Mouse (Mus musculus): ENCODE measurements at regions not wholly inside any gene's neighbourhood (a gene's known extent, or its start where the extent isn't known, plus 50 kb on each side); places are given as distances from the start of the nearest gene placed in this dataset.

DNA sequence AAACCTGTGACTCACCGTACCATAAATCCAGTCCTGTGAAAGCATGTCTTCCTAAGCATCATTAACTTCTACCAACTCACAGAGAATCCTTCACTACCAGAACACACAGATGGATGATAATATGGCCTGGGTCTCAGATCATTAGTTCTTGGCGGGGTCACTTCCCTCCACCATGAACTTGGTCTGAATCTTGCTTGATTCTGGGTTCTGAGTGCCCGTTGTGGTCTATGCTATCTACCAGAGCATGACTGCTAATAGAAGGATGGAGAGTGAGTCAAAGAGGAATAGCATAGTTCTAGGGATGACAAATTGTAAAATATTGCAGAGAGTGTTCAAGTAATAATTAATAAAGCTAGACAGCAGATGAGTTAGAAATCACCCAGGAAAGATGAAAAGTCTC is 221.3 kb upstream of the Mki67 start:
- 91% methylated on average over 3 of the region's 3 CpGs for WGBS
- TF ChIP-seq POLR2A (IDR thresholded peaks at IDR 0.05; ENCODE audit: borderline replicate concordance, extremely low read depth, low read depth, low read length) (no peak), CTCF (IDR thresholded peaks at IDR 0.05; ENCODE audit: insufficient read depth, low read length) (no peak)
- no peaks in the 10 kb centered on the region for H3K4me1 ChIP-seq (ENCODE audit: control insufficient read depth, insufficient read depth, low read length)
- H3K4me3 ChIP-seq (replicated peaks; ENCODE audit: extremely low read depth, low read depth, low read length): no peak overlapping the region
- DNase-seq: no peak

DNA sequence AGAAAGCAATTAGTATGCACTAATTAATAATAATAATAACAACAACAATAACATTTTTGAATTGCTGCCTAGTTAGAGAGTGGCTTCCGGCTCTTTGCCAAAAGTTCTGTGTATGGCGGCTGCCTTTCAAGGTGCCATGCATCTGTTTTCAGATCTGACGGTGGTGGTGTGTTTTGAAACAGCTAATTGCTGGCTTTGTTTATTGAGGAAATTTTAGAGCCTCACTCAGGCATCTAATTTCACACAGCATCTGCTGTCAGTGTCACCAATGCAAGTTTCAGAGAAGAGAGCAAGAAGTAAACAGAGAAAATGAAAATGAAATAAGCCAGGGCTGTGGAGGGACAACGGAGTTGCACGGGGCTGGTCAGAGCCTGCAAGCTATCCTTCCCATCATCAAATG is 223.2 kb upstream of the Mki67 start:
- Histone ChIP-seq H3K4me1 (ENCODE audit: control insufficient read depth, insufficient read depth, low read length) (no peaks in the 10 kb centered on the region), H3K4me3 (replicated peaks; ENCODE audit: extremely low read depth, low read depth, low read length) (no peak overlapping the region)
- TF ChIP-seq CTCF (IDR thresholded peaks at IDR 0.05; ENCODE audit: insufficient read depth, low read length): no peak
- TF ChIP-seq POLR2A (IDR thresholded peaks at IDR 0.05; ENCODE audit: borderline replicate concordance, extremely low read depth, low read depth, low read length): no peak
- DNase-seq: no peak
- 78% methylated on average over 5 of the region's 5 CpGs for WGBS

DNA sequence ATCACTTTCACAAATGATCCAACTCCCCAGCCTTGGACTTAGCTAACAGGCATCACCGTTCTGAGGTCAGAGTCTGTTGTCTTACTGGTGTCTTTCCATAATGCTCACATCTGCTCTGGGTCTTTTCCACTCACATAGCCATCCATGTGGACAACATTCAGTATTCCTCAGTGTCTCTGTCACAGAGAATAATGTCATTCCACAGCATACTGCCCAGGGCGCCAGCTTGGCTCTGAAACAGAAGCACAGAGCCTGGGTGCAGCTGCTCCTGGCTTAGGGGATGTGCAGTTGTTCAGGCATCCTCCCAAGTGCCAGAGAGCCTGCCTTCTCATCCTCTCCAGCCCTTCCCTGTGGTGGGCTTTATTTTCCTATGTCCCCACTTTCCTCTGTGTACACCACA is 226.7 kb upstream of the Mki67 start:
- no peak for DNase-seq
- no peaks in the 10 kb centered on the region for H3K4me1 ChIP-seq (ENCODE audit: control insufficient read depth, insufficient read depth, low read length)
- TF ChIP-seq POLR2A (IDR thresholded peaks at IDR 0.05; ENCODE audit: borderline replicate concordance, extremely low read depth, low read depth, low read length) (no peak), CTCF (IDR thresholded peaks at IDR 0.05; ENCODE audit: insufficient read depth, low read length) (no peak)
- H3K4me3 ChIP-seq (replicated peaks; ENCODE audit: extremely low read depth, low read depth, low read length): no peak overlapping the region
- 80% methylated on average over 2 of the region's 2 CpGs for WGBS

DNA sequence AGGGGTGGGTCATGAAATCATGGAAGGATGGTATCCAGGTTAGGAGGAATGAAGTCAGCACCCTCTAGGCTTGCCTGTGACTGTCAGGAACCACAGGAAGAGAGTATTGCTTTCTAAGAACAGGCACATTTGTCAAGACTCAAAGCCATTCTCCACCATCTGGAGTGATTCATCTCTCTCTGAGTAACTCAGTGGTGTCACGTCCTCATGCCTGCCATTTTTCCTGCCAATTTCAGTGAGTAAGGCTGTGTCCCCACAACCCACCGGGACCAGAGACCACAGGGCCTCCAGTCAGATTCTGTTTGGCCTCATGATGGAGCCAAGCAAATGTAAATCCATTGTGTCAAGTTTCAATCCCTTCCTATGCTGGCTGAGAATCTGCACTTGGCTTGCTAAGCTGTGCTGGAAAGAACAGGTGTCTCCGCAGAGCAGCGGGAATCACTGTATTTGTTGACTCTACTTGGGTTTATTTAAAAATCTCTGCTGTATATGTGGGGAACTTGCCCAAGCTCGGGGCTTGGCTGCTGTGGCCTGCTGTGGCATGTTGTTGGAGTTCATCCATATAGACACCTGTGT is 230.0 kb upstream of the Mki67 start:
- H3K4me1 ChIP-seq (ENCODE audit: control insufficient read depth, insufficient read depth, low read length): no peaks in the 10 kb centered on the region
- no peak overlapping the region for H3K4me3 ChIP-seq (replicated peaks; ENCODE audit: extremely low read depth, low read depth, low read length)
- TF ChIP-seq POLR2A (IDR thresholded peaks at IDR 0.05; ENCODE audit: borderline replicate concordance, extremely low read depth, low read depth, low read length) (no peak), CTCF (IDR thresholded peaks at IDR 0.05; ENCODE audit: insufficient read depth, low read length) (no peak)
- WGBS: 77% methylated on average over 5 of the region's 5 CpGs
- DNase-seq: no peak

DNA sequence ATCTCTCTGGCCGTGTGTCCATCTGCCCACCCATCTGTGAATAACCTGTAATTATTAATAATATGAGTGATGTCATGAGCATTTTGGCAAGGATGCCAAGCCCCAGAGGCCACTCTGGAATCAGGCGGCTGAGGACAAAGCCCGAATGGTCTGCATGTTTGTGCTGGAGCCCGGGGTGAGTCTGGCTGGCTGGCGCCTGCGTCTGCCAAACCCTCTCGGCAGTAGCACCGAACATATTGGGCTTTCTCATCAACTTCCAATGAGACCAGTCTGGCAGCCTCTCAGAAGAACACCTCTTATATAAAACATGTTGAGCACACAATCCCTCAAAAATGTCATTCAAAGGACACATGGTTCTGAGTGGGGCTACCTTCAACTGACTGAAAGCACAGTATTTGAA is 244.9 kb upstream of the Mki67 start:
- H3K4me3 ChIP-seq (replicated peaks; ENCODE audit: extremely low read depth, low read depth, low read length): no peak overlapping the region
- TF ChIP-seq CTCF (IDR thresholded peaks at IDR 0.05; ENCODE audit: insufficient read depth, low read length) (no peak), POLR2A (IDR thresholded peaks at IDR 0.05; ENCODE audit: borderline replicate concordance, extremely low read depth, low read depth, low read length) (no peak)
- WGBS: 64% methylated on average over 8 of the region's 8 CpGs
- H3K4me1 ChIP-seq (ENCODE audit: control insufficient read depth, insufficient read depth, low read length): no peaks in the 10 kb centered on the region
- no peak for DNase-seq

DNA sequence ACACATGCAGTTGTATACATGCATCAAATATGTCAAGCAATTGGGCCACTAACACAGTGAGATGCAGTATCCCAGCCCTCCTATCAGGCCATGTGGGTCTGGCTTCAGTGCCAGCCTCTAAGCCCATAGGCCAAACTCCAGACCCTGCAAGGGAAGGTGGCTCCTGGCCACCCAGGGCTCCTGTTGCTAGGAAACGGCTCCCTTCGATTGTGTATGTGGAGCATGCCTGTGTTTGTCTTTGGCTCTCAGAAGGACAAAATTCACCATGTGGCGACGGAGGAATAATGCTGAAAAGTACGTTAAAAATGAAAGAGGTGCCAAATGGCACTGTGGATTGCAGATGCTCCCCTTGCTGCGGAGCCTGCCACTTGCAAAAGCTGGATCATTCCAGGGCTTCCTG is 249.4 kb upstream of the Mki67 start:
- no peak for DNase-seq
- no peak overlapping the region for H3K4me3 ChIP-seq (replicated peaks; ENCODE audit: extremely low read depth, low read depth, low read length)
- H3K4me1 ChIP-seq (ENCODE audit: control insufficient read depth, insufficient read depth, low read length): no peaks in the 10 kb centered on the region
- no peak for TF ChIP-seq POLR2A (IDR thresholded peaks at IDR 0.05; ENCODE audit: borderline replicate concordance, extremely low read depth, low read depth, low read length)
- TF ChIP-seq CTCF (IDR thresholded peaks at IDR 0.05; ENCODE audit: insufficient read depth, low read length): no peak
- 66% methylated on average over 6 of the region's 6 CpGs for WGBS

DNA sequence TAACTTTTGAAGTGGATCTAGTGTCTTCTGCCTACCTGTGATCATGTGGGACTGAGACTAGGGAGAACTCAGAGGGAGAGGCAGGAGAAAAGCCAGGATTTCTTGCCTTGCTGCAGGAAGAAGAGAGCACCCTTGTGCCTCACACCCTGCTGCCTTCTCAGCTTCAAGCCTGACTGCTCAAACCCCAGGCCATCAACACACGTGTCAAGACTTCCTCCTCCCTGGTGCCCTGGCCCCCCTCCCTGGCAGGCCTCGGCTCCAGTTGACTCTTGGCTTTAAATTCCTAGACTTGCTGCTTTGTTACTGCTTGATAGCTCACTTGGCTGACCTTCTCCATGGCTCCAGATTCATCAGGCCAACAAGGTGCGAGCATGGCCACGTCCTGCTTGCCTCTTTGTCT is 250.1 kb upstream of the Mki67 start:
- DNase-seq: no peak
- Histone ChIP-seq H3K4me1 (ENCODE audit: control insufficient read depth, insufficient read depth, low read length) (no peaks in the 10 kb centered on the region), H3K4me3 (replicated peaks; ENCODE audit: extremely low read depth, low read depth, low read length) (no peak overlapping the region)
- WGBS: 47% methylated on average over 4 of the region's 4 CpGs
- no peak for TF ChIP-seq POLR2A (IDR thresholded peaks at IDR 0.05; ENCODE audit: borderline replicate concordance, extremely low read depth, low read depth, low read length)

DNA sequence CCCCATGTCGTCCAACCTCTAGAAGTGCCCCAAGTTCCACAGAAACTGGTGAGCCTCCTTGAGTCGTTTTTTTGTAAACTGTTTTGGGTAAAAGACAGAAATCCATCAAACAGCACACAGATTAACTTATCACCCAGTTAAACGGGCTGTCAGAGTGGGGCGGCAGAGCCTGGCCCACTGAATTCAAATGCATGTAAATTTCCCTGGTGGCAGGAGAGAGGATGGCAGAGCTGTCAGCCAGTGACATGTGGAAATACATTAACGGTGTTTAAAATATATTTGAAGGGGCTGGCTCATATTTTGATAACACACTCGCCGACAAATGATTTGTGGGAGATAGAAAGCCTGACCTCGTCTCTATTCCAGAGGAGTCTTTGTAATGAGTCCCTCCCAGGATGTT is 252.5 kb upstream of the Mki67 start:
- DNase-seq: no peak
- no peaks in the 10 kb centered on the region for H3K4me1 ChIP-seq (ENCODE audit: control insufficient read depth, insufficient read depth, low read length)
- TF ChIP-seq CTCF (IDR thresholded peaks at IDR 0.05; ENCODE audit: insufficient read depth, low read length): no peak
- TF ChIP-seq POLR2A (IDR thresholded peaks at IDR 0.05; ENCODE audit: borderline replicate concordance, extremely low read depth, low read depth, low read length): no peak
- 44% methylated on average over 8 of the region's 8 CpGs for WGBS
- H3K4me3 ChIP-seq (replicated peaks; ENCODE audit: extremely low read depth, low read depth, low read length): no peak overlapping the region

DNA sequence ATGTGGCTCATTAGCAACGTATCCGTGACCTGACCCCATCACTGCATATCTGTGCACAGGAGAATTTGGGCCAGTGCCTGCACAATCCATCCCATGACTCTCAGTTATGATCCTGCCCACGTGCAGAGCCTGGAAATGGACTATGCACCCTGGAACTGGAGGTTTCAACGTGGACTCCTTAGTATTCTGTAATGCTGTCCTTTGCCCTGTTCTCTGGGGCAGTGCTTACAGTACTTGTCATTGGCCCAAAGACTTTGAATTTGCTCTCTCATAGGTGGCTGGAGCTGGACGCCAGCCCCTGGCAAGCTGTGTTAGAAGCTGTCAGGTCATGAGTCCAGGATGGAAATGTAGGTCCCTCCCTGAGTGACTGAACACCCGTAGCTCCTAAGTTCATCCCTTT is 269.9 kb upstream of the Mki67 start:
- no peak for DNase-seq
- TF ChIP-seq CTCF (IDR thresholded peaks at IDR 0.05; ENCODE audit: insufficient read depth, low read length): no peak
- TF ChIP-seq POLR2A (IDR thresholded peaks at IDR 0.05; ENCODE audit: borderline replicate concordance, extremely low read depth, low read depth, low read length): no peak
- WGBS: 67% methylated on average over 6 of the region's 6 CpGs
- Histone ChIP-seq H3K4me1 (ENCODE audit: control insufficient read depth, insufficient read depth, low read length) (no peaks in the 10 kb centered on the region), H3K4me3 (replicated peaks; ENCODE audit: extremely low read depth, low read depth, low read length) (no peak overlapping the region)

DNA sequence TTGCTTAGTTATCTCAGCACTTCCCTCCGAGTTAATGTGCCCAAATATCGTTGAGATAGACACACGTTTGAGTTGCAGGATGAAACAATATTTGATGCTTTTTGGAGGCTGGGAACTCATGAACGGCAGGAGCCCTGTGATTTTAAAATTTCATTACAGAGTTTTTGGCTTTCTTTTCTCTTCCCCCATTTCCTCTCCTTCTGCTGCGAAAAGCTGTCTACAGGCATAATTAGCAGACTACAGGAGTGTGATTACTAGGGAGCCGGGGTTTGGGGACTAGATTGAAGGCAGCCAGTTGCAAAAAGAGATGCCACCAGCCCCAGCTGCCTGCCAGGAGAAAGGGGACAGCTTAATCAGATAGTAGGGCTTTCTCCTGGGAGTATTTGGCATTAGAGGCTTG is 274.2 kb upstream of the Mki67 start:
- H3K4me3 ChIP-seq (replicated peaks; ENCODE audit: extremely low read depth, low read depth, low read length): no peak overlapping the region
- 63% methylated on average over 6 of the region's 6 CpGs for WGBS
- no peak for DNase-seq
- TF ChIP-seq CTCF (IDR thresholded peaks at IDR 0.05; ENCODE audit: insufficient read depth, low read length) (no peak), POLR2A (IDR thresholded peaks at IDR 0.05; ENCODE audit: borderline replicate concordance, extremely low read depth, low read depth, low read length) (no peak)
- no peaks in the 10 kb centered on the region for H3K4me1 ChIP-seq (ENCODE audit: control insufficient read depth, insufficient read depth, low read length)

Data from lung, adult 2 months (tissue).